Mouse (Mus musculus) embryonic fibroblast, embryonic 13.5 days (primary cell): ENCODE measurements at regions not wholly inside any gene's neighbourhood (a gene's known extent, or its start where the extent isn't known, plus 50 kb on each side); places are given as distances from the start of the nearest gene placed in this dataset.

Experiments used
- H3K27ac ChIP-seq: 2 replicates; pipeline ENCODE4 v1.5.1; 2012; ENCODE audit warnings: low read length, control low read depth, inconsistent platforms; ENCODE audit not compliant: insufficient read depth
- H3K4me1 ChIP-seq: 2 replicates; pipeline ENCODE4 v1.6.1; 2011; ENCODE audit warnings: low read length; ENCODE audit not compliant: control insufficient read depth, insufficient read depth
- H3K4me3 ChIP-seq: 2 replicates; pipeline ENCODE4 v1.5.1; 2011; ENCODE audit warnings: mild to moderate bottlenecking, control low read depth, low read length; ENCODE audit not compliant: insufficient read depth
- CTCF ChIP-seq: IDR thresholded peaks from 2 replicates; pipeline ENCODE4 v1.5.1; 2011; ENCODE audit warnings: mild to moderate bottlenecking, control low read depth, low read length, moderate library complexity, borderline replicate concordance; ENCODE audit not compliant: insufficient read depth
- POLR2A ChIP-seq: IDR thresholded peaks from 2 replicates; pipeline ENCODE4 v1.6.1; 2011; ENCODE audit warnings: low read depth, mild to moderate bottlenecking, control low read depth, low read length, moderate library complexity

- no peaks in the 10 kb centered on the region for H3K4me1 ChIP-seq
- H3K4me3 ChIP-seq, result no peak overlapping the region
- no peak overlapping the region for H3K27ac ChIP-seq
- TF ChIP-seq POLR2A (no peak), CTCF (no peak)
Observed at GRCm38 (mm10) chrX:11940246-11940645, 219.9 kb downstream of the Bcor start.

GRCm38 (mm10) chrX:11943367-11943766 is 216.8 kb downstream of the Bcor start:
- H3K4me3 ChIP-seq, result no peak overlapping the region
- TF ChIP-seq CTCF (no peak), POLR2A (no peak)
- H3K4me1 ChIP-seq, result no peaks in the 10 kb centered on the region
- no peak overlapping the region for H3K27ac ChIP-seq

- TF ChIP-seq POLR2A (no peak), CTCF (no peak)
- Histone ChIP-seq H3K4me1 (no peaks in the 10 kb centered on the region), H3K27ac (no peak overlapping the region)
Observed at GRCm38 (mm10) chrX:11944574-11944973, 215.6 kb downstream of the Bcor start.

GRCm38 (mm10) chrX:11945280-11945679 is 214.9 kb downstream of the Bcor start:
- TF ChIP-seq POLR2A (no peak), CTCF (no peak)
- no peaks in the 10 kb centered on the region for H3K4me1 ChIP-seq
- no peak overlapping the region for H3K27ac ChIP-seq
- H3K4me3 ChIP-seq, result no peak overlapping the region

More at GRCm38 (mm10) chrX:11944574-11944973, 215.6 kb downstream of the Bcor start:
- no peak overlapping the region for H3K4me3 ChIP-seq

- H3K4me1 ChIP-seq, result peaks cover 3% of the 10 kb centered on the region
Observed at GRCm38 (mm10) chrX:11952193-11952592, 208.0 kb downstream of the Bcor start.

GRCm38 (mm10) chrX:11956194-11956593 is 204.0 kb downstream of the Bcor start:
- H3K4me3 ChIP-seq, result no peak overlapping the region
- H3K27ac ChIP-seq, result no peak overlapping the region
- peaks cover 7% of the 10 kb centered on the region for H3K4me1 ChIP-seq
- TF ChIP-seq POLR2A (no peak), CTCF (no peak)

More at GRCm38 (mm10) chrX:11952193-11952592, 208.0 kb downstream of the Bcor start:
- TF ChIP-seq CTCF (no peak), POLR2A (no peak)
- Histone ChIP-seq H3K27ac (no peak overlapping the region), H3K4me3 (no peak overlapping the region)

GRCm38 (mm10) chrX:11957011-11957410 is 203.1 kb downstream of the Bcor start:
- TF ChIP-seq POLR2A (no peak), CTCF (no peak)
- no peak overlapping the region for H3K27ac ChIP-seq
- H3K4me1 ChIP-seq, result peaks cover 7% of the 10 kb centered on the region
- H3K4me3 ChIP-seq, result no peak overlapping the region

GRCm38 (mm10) chrX:11959871-11960552 is 200.1 kb downstream of the Bcor start:
- H3K4me3 ChIP-seq, result no peak overlapping the region
- H3K4me1 ChIP-seq, result peaks cover 4% of the 10 kb centered on the region; the same call in 1 of the 2 replicates
- no peak for TF ChIP-seq POLR2A
- TF ChIP-seq CTCF, result no peak
- H3K27ac ChIP-seq, result no peak overlapping the region

GRCm38 (mm10) chrX:11961350-11961749 is 198.8 kb downstream of the Bcor start:
- TF ChIP-seq CTCF, result no peak
- Histone ChIP-seq H3K27ac (no peak overlapping the region), H3K4me3 (no peak overlapping the region), H3K4me1 (peaks cover 4% of the 10 kb centered on the region; the same call in 1 of the 2 replicates)

- Histone ChIP-seq H3K4me3 (no peak overlapping the region), H3K27ac (no peak overlapping the region), H3K4me1 (peaks cover 3% of the 10 kb centered on the region; the same call in 1 of the 2 replicates)
- no peak for TF ChIP-seq CTCF
- TF ChIP-seq POLR2A, result no peak
Observed at GRCm38 (mm10) chrX:11964428-11964827, 195.7 kb downstream of the Bcor start.
